Mouse (Mus musculus) right cerebral cortex, postnatal 25 days (tissue): ENCODE measurements at regions not wholly inside any gene's neighbourhood (a gene's known extent, or its start where the extent isn't known, plus 50 kb on each side); places are given as distances from the start of the nearest gene placed in this dataset.

Source experiments
- DNase-seq: peaks from one replicate; pipeline ENCODE4 v3.0.0; 2022

GRCm38 (mm10) chr9:46443191-46444095 lies 123.7 kb upstream of the 4931429L15Rik start:
- DNase-seq = peak; percentile 21

GRCm38 (mm10) chr9:46442739-46443181 lies 123.0 kb upstream of the 4931429L15Rik start:
- no peak for DNase-seq

- DNase-seq = no peak
These were observed 120.4 kb upstream of the 4931429L15Rik start for GRCm38 (mm10) chr9:46440226-46440625.

DNA sequence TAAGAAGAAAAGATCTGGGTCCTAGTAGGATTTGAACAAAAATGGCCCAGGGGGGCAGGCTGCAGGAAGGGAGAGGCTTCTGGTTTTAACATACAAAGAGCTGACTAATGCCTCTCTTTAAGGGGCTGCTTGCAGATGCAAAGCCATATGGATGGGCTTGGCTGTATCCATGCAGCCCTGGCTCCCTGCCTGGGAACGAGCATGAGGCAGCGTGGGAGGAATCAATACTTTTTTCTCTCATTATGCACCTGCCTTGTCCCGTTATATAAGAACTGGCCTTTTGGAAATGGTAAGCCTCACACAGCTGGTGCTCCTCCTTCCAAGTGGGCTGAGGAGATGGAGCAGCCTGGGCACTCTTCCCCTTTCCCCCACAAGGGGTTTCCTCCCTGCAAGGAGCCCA lies 114.9 kb upstream of the 4931429L15Rik start:
- peak; percentile 90 for DNase-seq

DNA sequence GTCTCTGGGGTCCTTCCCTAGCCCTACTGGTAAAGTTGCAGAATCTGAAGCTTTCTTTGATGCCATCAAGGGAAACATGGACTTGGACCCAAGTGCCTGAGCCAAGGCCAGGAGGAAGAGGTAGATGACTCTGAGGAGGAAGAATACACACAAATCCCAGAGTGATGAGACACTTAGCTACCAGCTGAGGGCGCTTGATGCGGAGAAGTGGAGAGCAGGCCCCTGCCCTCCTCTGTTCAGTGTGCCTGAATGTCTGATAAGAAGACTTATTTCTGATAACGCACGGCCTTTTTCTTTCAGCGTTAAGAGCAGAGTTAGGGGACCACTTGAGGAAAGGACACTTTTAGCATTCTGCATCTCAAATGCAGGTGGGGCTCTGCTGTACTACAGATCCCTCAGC lies 113.9 kb upstream of the 4931429L15Rik start:
- no peak for DNase-seq

DNA sequence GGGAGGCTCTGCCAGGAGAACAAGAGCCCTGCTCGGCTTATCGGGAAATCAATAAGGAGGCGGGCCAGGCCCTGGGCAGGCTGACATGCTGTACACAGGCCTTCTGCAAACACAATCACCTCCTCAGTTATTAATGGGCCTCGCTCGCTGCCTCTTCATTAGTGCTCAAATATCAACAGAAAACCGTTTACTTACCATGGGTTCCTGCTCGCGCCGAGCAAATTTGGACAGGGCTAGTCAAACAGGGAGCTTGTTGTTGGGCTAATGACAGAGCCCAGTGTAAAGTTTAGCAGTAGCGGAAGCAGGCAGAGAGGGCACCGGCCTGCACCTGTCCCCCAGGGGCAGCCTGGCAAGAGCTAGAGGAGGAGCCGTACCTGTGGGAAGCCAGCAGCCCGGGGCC lies 111.3 kb upstream of the 4931429L15Rik start:
- no peak for DNase-seq

GRCm38 (mm10) chr9:46423184-46423967 lies 103.6 kb upstream of the 4931429L15Rik start:
- no peak for DNase-seq

DNA sequence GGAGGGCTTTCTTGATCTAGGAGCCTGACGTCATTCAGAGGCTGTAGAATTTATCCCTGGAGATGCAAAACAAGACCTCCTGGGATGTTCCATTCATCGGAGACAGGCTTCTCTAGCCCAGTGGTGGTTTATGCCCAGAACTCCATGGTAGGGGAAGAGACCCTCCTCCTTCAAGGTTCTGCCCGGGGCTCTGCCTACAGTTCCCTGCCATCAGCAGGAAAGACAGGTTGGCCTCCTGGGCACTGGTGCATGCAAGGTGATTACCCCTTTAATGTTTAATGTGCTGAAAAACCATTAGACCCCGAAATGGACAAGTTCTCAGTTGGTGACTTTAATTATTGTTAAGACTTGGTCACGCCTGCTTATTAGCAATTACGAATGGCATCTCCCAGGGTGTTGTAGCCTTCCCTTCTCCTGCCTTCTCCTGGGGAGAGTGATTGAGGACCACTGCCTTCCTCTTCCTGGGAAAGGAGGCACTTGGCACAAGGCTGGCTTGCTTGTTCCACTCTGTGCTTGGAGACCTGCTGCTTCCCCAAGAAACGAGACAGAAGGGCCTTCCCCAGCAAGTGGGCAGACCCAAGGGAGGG lies 102.0 kb upstream of the 4931429L15Rik start:
- DNase-seq = no peak

DNA sequence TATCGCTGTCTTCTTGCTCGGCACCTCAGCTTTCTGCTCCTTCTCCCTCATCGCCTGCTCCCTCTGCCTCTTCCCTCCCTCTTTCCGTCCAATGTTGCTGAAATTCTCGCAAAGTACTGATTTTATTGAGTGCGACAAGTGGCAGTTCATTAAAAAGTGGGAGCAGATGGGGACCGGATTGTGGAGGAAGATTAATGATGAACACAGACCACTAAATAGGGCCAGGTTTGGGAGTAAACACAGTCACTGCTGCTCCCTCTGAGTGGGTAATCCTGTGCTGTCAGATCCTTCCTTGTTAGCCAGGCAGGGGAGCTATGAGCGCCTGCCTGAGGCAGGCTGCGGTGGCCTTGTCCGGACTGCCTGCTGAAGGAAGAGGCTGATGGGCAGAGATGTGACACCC lies 91.9 kb upstream of the 4931429L15Rik start:
- DNase-seq = no peak

GRCm38 (mm10) chr9:46408776-46409175 lies 89.0 kb upstream of the 4931429L15Rik start:
- DNase-seq = no peak

- DNase-seq = no peak
These were observed 86.8 kb upstream of the 4931429L15Rik start for GRCm38 (mm10) chr9:46406606-46407005.

DNA sequence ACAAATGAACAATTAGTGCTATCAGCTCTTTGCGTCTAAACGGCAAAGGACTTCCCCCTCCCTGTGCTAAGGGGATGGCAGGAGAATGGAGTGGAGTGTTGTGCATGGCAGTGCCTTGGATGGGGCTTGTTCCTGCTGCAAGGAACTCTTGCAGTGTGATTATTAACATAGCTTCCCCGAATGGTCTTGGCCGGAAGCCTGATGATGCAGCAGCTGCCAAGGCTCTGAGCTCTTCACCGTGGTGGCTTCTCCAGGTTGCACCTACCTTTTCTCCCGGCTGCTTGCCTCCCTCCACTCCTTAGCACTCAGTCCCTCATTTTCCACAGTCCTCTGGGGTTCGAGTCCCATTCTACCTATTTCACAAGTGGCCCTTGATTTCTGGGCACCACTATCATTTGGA lies 76.8 kb upstream of the 4931429L15Rik start:
- no peak for DNase-seq

DNA sequence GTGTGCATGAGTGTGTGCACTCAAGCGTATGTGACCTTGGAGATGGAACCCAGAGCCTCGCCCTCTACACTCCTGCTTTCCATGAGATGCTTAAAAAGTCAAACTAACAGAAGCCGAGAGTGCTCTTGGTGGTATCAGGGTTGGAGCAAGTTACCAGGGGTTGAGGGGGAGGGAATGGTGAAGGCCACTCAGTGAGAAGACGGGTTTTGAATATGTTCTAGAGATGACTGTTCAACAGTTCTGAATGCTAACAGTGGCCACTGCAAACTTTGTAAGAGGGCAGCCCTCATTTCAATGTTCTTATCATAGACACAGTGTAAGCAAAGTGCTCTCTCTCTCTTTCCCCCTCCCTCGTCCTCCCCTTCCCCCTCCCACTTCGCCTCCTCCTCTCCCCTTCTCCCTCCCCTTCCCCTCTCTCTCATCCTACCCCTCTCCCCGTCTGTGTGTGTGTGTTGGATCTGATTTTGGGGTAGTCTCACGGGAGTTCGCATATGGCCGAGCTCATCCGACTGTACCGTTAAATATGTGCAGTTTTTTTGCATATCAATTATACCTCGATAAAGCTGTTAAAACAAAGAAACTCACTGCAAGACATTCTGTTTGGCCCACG lies 75.5 kb upstream of the 4931429L15Rik start:
- no peak for DNase-seq

- DNase-seq = no peak
These were observed 74.5 kb upstream of the 4931429L15Rik start for GRCm38 (mm10) chr9:46394239-46394638.

DNA sequence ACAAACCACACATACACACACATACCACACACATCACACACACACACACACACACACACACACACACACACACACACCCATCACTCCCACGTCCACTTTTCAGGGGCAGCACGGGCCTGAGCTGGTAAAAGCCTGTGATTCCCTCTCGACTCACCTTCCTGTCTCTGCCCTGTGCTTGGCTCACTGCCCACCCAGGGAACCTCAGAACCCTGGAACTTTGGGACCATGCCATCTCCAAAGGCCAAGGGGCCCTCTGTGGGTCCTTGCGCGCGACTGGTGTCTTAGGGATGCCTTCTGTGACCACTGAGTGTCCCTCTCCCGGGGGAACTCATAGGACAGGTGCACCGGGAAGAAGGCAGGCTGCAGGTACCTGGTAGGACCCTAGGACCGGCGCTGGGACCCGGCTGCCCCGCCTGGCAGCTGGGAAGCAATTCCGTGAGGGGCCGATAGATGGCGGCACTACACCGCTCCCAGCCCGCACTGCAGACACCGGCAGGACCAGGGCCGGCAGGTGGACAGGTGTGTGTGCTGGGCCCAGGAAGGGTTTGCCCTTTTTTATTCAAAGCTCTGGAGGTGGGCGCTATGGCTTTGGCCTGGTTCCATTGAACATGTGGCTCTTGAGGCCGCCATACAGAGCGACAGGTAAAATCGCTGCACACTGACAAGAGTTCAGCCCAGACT lies 73.0 kb upstream of the 4931429L15Rik start:
- peak; percentile 67 for DNase-seq

DNA sequence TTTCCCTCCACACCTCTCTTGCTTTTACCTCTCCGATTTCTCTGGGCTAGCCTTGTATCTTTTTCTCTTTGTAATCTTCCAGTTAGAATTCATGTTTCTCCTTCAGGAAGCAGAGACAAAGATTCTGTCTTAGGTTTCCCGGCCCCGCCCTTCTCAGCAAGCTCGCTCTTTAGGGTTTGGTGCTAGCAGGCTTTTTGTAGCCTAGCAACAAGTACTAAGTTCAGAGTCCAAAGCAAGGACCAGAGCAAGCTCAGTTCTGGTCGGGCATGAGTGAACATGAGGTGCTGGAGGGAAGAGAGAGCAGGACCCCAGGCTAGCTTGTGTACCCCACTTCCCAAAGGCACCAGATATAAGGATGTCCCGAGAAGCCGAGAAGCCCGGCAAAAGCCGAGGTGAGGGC lies 70.0 kb upstream of the 4931429L15Rik start:
- no peak for DNase-seq

- DNase-seq = peak; percentile 42
These were observed 69.2 kb upstream of the 4931429L15Rik start for GRCm38 (mm10) chr9:46388677-46389676.

DNA sequence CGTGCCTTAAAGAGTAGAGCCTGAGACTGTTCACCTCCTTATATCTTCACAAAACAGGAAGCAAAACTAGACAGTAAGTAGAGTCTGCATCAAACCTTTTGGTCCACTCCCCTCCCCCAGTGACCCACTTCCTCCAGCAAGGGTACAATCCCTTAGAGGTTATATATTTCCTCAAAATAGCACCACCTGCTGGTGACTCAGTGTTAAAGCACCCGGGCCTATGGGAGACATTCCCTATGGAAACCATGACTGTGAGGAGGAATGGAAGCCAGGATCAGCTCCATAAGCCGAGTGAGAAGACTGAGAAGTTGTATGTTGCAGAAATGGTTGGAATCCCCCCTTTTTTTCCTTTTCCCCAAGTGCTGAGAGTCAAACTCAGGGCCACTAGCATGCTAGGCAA lies 66.5 kb upstream of the 4931429L15Rik start:
- DNase-seq = no peak

- no peak for DNase-seq
These were observed 61.6 kb upstream of the 4931429L15Rik start for GRCm38 (mm10) chr9:46381342-46381741.

GRCm38 (mm10) chr9:46379453-46379852 lies 59.7 kb upstream of the 4931429L15Rik start:
- DNase-seq = no peak

DNA sequence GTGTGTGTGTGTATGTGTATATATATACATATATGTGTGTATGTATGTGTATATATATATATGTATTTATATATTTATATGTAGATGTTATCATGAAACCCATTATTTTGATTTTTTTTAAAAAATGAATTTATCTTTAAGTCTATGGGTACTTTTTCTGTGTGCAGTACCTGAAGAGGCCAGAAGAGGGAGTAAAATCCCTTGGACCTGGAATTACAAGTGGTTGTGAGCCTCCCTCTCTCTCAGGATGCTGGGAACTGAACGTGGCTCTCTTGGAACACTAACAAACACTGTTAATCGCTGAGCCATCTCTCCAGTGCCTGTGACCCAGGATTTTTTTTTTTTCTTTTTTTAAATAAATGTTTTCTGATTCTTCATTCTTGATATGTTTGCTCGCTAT lies 58.6 kb upstream of the 4931429L15Rik start:
- DNase-seq = no peak
